15 mouse cellular contexts compared by ENCODE assay signal in genomic region chr2:35684005-35684404, GRCm38 (mm10).
A peak's percentile ranks its signal among the peaks of the same experiment; 100 is the strongest.
DNase-seq lines count a peak whose midpoint lies in the region; ATAC-seq and TF ChIP-seq lines count a peak whose summit lies in the region.
"Had no signal": no experiment of that assay in that cellular context is flagged by ENCODE, and none has a peak within 500 bp of the region (broad histone marks: within the 10 kb centered on the region; RNA-seq: fewer than 3 reads in every experiment).

No protein-coding gene starts in this region.

- peaks cover 85% of the 10 kb centered on the region for H3K4me1 ChIP-seq in heart, embryonic 11.5 days (ENCODE audit: control insufficient read depth, insufficient read depth, low read length)
- peaks cover 78% of the 10 kb centered on the region for H3K4me1 ChIP-seq in forebrain, embryonic 16.5 days (replicated peaks; ENCODE audit: control insufficient read depth, insufficient read depth, low read length)

- intact Hi-C loops in left cerebral cortex, postnatal 25 days (cut with DNase I): no loop called here

- DNase-seq in heart, adult 8-10 months (ENCODE audit: low spot score): no peak
- DNase-seq in layer of hippocampus, adult 2 months (ENCODE audit: low spot score in 2 of 2): no peak
- DNase-seq in layer of hippocampus, adult 8-10 months (ENCODE audit: low spot score in 2 of 2): no peak
- DNase-seq in NIH3T3 (ENCODE audit: low read depth): peak; percentile 58
- no peak for DNase-seq in right cerebral cortex, postnatal 25 days
- no peak for DNase-seq in left cerebral cortex, postnatal 25 days (ENCODE audit: low spot score in 2 of 2)
- DNase-seq: adrenal gland, adult 8-10 months; cerebellum, adult 11 months; kidney, postnatal 25 days; spleen, adult 18-20 months had no signal

- H3K9ac ChIP-seq in heart, embryonic 11.5 days (ENCODE audit: low read depth, low read length): peak overlapping the region; percentile 4
- H3K9ac ChIP-seq in forebrain, embryonic 16.5 days (replicated peaks; ENCODE audit: low read depth, low read length): no peak overlapping the region
- H3K9ac ChIP-seq: liver, embryonic 14.5 days had no signal

- peak; percentile 41 for ATAC-seq in heart, embryonic 11.5 days (replicated peaks; ENCODE audit: insufficient number of reproducible peaks, low FRiP score, low TSS enrichment)
- ATAC-seq in forebrain, embryonic 16.5 days: peak; percentile 34

- no peaks in the 10 kb centered on the region for H3K9me3 ChIP-seq in heart, embryonic 11.5 days (replicated peaks; ENCODE audit: control insufficient read depth, low read length)
- no peaks in the 10 kb centered on the region for H3K9me3 ChIP-seq in forebrain, embryonic 16.5 days (ENCODE audit: control insufficient read depth, low read length)
- H3K9me3 ChIP-seq: G1E; megakaryocyte, embryonic 14.5 days had no signal

- TF ChIP-seq CTCF in layer of hippocampus, adult 2 months (conservative IDR thresholded peaks at IDR 0.05): no peak

- 0 out of 2 replicates have a peak overlapping the region, but pooled peaks have one; percentile 5 for H3K4me2 ChIP-seq in heart, embryonic 11.5 days
- 0 out of 2 replicates have a peak overlapping the region, but pooled peaks have one; percentile 1 for H3K4me2 ChIP-seq in forebrain, embryonic 16.5 days (ENCODE audit: low read length)

- no peaks in the 10 kb centered on the region for H3K27me3 ChIP-seq in heart, embryonic 11.5 days (ENCODE audit: control insufficient read depth, insufficient read depth, low read length)
- H3K27me3 ChIP-seq in forebrain, embryonic 16.5 days (replicated peaks; ENCODE audit: control insufficient read depth, insufficient read depth, low read length): no peaks in the 10 kb centered on the region

- no peak overlapping the region for H3K4me3 ChIP-seq in heart, embryonic 11.5 days (ENCODE audit: low read depth, low read length)
- H3K4me3 ChIP-seq in layer of hippocampus, adult 2 months: no peak overlapping the region
- H3K4me3 ChIP-seq in forebrain, embryonic 16.5 days (replicated peaks; ENCODE audit: low read length): no peak overlapping the region
- H3K4me3 ChIP-seq: megakaryocyte, embryonic 14.5 days had no signal

- H3K27ac ChIP-seq in heart, embryonic 11.5 days (ENCODE audit: low read depth, low read length): peak overlapping the region; percentile 78
- H3K27ac ChIP-seq in layer of hippocampus, adult 2 months: peak overlapping the region; percentile 70
- H3K27ac ChIP-seq in forebrain, embryonic 16.5 days (ENCODE audit: low read length): peak overlapping the region; percentile 83
- H3K27ac ChIP-seq: liver, embryonic 14.5 days had no signal

- H3K36me3 ChIP-seq in heart, embryonic 11.5 days (ENCODE audit: control insufficient read depth, insufficient read depth, low read length): no peaks in the 10 kb centered on the region
- no peaks in the 10 kb centered on the region for H3K36me3 ChIP-seq in forebrain, embryonic 16.5 days (ENCODE audit: control insufficient read depth, insufficient read depth)
- H3K36me3 ChIP-seq: G1E had no signal

- 12% methylated on average over 3 of the region's 3 CpGs for WGBS in heart, embryonic 11.5 days (ENCODE audit: insufficient replicate concordance)
- WGBS in forebrain, embryonic 16.5 days: 8% methylated on average over 3 of the region's 3 CpGs
